Mouse (Mus musculus) left cerebral cortex, postnatal 10 days (tissue): ENCODE measurements at regions not wholly inside any gene's neighbourhood (a gene's known extent, or its start where the extent isn't known, plus 50 kb on each side); places are given as distances from the start of the nearest gene placed in this dataset.

Experiments
- DNase-seq, 2 experiments: peaks; one replicate each; pipeline ENCODE4 v3.0.0; 2021 to 2022; ENCODE audit warnings: low spot score in 2 of 2, mixed read lengths in 1 of 2; ENCODE audit errors: extremely low spot score in 1 of 2
- intact Hi-C: fragments of 180-260 bp; cut with DNase I; formaldehyde crosslinking; loops from one replicate; pipeline ENCODE4 v1.15.1; 2025

DNA sequence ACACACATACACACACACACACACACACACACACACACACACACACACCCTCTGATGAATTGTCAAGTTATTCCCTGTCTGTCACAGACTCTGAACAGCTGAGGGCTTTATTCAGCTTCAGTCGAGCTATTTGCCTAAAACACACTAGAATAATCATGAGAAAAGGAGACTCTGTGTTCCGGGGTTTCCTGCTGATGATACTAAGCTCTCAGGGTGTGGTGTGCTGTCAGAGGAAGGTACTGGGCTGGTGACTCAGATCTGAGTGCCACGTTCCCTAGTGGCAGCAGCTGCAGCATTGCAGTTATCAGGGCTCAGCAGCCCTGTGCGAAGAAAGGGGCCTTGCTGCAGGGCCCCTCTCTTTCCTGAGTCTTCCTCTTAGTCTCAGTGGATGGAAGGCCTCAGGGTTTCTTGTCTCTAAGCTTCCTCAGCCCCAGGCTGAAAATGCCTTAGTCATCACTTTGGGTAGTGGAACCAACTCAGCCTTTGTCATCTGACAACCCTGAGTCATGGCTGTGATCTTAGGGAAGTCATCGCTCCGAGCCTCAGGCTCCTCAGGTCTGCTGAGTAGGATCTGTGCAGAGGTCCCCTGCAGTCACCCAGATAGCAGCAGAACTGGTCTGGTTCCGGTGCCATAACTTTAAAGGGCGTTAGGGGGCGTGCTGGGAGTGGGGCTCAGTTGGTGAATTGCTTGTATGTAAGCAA is 106.8 kb upstream of the Lrfn2 start:
- intact Hi-C loops = no loop called here

GRCm38 (mm10) chr17:48838297-48838979 is 93.7 kb upstream of the Lrfn2 start:
- intact Hi-C loops = no loop called here
- no peak for DNase-seq

More for the DNA sequence above, 106.8 kb upstream of the Lrfn2 start:
- no peak for DNase-seq

DNA sequence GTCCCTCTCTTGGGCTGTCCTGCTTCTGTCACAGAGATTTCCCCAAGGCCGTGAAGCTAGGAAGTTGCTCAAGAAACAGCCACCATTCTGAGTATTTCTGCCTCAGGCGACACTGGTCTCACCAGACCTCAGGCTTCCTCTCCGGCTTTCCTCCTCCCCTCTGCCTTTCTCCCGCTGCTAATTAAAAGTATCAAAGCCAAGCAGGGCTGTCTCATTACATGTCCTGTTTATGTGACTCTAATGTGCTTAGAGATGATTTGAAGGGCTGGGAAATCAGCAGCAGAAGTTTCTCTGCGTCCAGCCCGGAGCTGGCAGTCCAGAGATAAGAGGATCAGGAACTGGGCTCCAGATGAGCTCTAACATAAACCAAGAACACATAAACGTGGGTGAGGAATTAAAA is 84.3 kb upstream of the Lrfn2 start:
- intact Hi-C loops = no loop called here
- no peak for DNase-seq

DNA sequence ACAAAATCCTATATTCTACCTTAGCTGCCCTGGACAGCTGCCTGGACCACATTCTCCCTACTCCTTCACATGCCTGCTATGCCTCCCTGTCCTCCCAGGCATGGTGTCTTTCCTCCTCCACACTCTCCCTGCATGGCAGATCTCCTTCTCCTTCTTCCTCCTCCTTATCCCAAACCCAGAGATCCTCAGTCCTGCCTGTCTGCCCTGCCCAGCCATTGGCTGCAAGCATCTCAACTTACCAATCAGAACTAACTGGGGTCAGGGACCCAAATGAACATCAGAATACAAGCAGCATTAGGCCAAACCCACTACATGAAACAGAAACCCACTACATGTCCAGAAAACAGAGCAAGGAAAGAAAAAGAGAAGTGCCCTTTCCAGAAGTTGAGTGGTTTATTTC is 81.3 kb upstream of the Lrfn2 start:
- intact Hi-C loops = no loop called here
- no peak for DNase-seq

DNA sequence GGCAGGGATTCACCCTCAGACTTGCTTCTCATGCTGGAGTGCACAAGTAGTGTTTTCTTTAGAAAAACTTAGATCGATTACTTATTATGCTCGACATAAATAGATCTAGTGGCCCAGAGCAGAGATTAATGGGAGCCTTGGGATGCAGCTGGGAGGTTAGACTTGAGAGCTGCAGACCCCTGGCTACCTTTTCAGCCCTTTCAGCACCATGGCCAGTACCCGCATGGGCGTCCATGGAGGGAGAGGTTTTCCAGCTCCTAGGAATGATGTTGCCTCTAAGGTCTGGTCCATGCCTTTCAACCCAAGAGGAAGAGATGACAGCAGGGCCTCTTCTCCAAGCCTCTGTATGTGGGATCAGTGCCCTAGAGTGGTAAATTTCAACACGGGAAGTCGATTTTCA is 73.3 kb upstream of the Lrfn2 start:
- DNase-seq = no peak
- intact Hi-C loops = no loop called here

DNA sequence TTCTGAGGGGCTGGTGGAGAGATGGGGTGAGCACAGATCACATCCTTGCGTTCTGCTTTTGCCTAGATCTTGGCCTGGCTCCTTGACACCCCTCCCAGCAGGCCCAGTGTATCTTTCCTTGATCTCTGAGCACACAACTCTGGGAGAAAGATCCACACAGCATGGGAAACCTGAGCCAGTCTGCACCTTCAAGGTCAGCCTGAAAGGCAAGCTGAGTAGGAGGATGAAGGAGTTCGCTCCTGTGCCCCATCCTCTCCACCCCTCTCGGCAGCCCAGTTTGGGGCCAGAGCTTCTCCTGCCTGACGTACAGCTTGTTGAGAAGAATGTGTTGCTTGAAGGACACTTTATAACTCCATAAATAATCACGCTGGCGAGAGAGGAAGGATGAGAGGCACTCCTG is 61.7 kb upstream of the Lrfn2 start:
- intact Hi-C loops = no loop called here
- no peak for DNase-seq

GRCm38 (mm10) chr17:48877505-48877904 is 54.7 kb upstream of the Lrfn2 start:
- peak in 1 of 2 experiments; percentile 21 for DNase-seq
- intact Hi-C loops = no loop called here

DNA sequence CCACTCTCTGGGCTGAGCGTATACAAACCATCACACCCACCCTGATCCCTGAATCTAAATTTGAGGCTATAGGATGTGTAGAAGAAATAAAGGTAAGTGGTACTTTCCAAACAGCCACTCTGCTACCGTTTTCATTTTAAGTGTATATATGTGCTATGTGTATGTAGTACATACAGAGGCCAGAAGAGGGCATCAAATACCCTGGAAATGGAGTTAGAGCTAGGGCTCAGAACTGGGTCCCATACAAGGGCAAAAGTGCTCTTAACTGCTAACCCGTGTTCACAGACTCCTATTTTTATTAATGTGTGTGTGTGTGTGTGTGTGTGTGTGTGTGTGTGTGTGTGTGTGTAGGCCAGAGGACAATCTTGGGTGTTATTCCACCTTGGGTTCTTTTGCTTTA is 51.6 kb upstream of the Lrfn2 start:
- intact Hi-C loops = no loop called here
- DNase-seq = no peak

DNA sequence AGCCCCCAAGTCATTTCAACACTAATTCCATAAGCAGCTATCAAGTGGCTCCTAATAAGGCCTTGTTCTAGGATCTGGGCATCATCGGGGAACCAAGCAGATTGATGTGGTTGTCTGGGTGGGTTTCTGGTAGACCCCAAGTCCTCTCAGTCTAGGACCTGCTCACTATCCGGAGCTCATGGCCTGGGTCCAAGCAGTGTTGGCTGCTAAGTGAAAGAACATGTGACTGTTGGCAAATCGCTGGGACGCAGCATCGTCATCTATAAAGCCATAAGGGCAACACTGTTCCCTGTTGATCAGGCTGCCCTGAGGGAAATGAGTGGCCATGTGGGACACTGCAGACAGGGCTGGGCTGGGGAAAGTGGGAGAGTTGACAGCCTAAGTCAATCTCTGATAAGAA is 50.2 kb upstream of the Lrfn2 start:
- intact Hi-C loops = no loop called here
- DNase-seq = no peak
